Mouse (Mus musculus) E14TG2a.4 (cell line): Measurements from ENCODE around the gene Prkg1.

Experiments used
- CTCF ChIP-seq: conservative IDR thresholded peaks from 2 replicates; pipeline ENCODE4 v1.5.1; 2014; ENCODE audit warnings: low read length
- POU5F1 ChIP-seq: IDR thresholded peaks from 2 replicates; pipeline ENCODE4 v1.6.1; 2014; ENCODE audit warnings: low read length, borderline replicate concordance

DNA sequence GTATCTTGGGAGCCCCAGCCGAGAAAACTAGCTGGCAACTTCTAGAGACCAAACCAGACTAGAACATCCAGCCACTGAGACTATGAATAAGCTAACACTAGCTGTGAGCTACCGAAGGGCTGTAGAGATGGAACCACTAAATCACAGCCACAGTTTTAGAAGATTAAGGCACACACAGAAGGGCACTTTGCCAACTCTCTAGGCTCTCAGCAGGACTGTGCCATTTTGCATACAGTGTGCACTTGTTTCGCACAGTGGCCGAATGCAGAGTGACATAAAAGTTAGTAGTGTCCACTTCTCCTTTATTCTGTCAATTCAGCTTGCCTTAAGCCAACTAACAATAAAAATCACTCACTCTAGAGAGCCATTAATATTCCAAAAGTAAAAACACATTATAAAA is 774.4 kb downstream of the Prkg1 start:
- TF ChIP-seq CTCF, result no peak
- no peak for TF ChIP-seq POU5F1
